Mouse (Mus musculus): ENCODE results near the gene Gm11549.

Gm11549 gene

DNA sequence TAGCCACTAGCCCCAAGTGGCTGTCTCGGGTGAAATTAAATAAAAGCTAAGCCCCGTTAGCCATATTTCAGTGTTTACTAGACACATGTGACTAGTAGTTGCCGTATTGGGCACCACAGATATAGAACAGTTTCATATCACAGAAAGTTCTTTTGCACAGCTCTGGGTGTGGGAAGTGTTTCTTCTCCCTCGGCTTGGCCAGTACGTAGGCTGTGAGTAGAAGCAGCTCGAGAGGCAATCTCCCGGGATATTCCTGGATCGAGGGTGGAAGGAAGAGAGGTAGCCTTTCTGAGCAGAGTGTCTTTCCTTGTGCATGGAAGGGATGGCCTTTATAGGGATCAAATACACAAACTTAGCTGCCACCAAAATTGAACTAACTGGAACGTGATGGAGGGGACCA is 5.4 kb downstream of the Gm11549 start:
- DNase-seq (ENCODE audit: low read depth, low spot score) = no peak

DNA sequence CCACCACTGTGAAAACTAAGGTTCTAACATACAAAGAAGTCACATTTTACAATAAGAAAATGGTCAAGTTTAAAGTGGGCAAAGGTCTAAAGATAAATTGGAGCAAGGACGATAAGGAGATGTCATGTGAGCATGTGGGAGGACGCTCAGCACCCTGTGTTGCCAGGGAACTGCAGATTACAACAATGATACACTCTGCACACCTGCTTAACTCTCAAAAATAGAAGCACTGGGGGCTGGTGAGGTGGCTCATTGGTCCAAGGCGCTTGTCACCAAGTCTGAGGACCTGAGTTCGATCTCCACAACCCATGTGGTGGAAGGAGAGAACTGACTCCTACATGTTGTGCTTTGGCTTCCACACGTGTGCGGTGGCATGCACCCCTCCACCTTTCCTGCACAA is 10.1 kb downstream of the Gm11549 start:
- DNase-seq (ENCODE audit: low read depth, low spot score) = no peak

DNA sequence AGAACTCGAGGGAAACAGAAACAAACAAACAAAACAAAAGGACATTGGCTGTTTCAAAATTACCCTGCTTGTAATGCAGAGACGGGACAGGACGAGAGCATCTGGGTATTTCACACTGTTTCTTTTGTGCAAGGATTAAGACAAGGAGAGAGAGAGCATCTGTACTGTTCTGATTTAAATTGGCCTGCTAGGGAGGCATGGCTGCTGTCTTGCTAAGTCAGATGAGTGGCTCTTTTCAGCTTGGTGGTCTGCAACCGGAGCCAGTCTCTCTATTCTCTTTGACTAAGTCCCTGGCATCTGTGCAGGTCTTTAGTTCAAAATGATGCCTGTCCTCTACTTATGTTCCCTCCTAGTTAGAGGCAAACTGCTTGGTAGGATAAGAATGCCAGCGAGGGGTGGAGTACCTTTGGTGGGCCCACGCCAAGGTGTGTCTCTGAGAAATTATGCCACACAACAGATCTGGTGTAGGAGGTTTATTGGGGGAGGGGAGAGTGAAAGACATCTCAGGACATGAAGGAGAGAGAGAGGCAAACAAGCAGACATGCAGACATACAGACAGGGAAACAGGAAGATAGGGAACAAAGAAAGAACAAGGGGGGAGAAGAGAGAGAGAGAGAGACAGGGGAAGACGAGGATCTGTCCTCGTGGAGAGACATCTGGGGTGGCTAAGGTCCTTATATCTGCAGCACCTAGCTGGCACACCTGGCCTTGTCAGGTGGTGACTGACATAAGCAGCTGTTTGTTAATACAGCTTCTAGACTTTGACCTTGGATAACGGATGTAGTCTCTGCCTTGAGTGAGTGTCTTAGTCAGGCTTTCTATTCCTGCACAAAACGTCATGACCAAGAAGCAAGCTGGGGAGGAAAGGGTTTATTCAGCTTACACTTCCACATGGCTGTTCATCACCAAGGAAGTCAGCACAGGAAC is 15.5 kb downstream of the Gm11549 start:
- no peak for DNase-seq (ENCODE audit: low read depth, low spot score)

DNA sequence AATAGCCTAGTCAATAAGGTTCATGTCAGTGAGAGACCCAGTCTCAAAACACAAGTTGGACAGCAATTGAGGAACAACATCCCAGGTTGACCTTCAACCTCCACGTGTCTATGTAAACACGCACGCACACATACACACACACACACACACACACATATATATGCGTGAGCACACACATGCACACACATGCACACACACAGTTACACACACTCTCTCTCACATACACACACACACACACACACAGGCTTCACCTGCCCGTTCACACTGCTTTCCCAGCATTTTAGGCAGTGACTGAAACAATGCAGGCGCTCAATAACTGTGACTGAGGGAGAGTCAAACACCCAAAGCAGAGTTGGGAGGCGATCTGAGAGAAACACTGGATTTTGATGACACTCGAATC is 16.3 kb downstream of the Gm11549 start:
- DNase-seq (ENCODE audit: low read depth, low spot score) = no peak

DNA sequence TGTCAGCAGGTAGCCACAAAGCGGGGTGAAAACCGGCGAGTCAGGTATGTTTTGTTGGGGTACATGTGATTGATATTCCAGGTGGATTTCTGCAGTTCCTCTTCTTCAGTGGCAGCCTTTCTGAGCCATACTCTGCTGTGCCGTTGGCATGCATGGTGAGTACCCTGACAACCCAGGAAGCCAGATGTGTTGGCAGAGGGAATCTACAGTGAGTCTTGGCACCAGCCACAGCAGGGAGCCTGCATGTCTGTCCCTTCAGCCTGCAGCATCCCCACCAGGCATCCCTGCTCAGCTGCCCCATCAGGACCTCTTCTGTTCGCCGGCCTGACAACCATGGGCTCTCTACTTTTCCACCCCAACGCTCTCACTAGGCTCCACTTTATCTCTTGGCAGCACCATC is 20.1 kb downstream of the Gm11549 start:
- no peak for DNase-seq (ENCODE audit: low read depth, low spot score)

DNA sequence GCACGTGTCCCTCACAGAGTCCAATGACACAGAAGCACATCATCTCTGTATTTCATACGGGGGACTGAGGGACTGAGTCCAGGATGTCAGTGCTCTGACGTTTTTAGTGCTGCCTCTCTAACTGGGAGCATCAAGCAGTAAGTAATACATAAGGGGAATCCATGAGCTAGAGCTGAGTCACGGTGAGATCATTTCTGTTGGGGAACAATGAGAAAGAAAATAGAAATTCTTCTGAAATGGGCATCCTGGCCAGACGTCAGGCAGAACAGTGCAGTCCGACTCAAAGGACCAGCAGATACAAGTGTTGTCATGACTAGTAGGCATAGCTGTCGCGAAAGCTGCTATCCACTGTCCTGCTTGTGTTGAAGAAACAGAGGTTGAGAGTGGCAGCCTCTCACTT is 20.6 kb downstream of the Gm11549 start:
- no peak for DNase-seq (ENCODE audit: low read depth, low spot score)

DNA sequence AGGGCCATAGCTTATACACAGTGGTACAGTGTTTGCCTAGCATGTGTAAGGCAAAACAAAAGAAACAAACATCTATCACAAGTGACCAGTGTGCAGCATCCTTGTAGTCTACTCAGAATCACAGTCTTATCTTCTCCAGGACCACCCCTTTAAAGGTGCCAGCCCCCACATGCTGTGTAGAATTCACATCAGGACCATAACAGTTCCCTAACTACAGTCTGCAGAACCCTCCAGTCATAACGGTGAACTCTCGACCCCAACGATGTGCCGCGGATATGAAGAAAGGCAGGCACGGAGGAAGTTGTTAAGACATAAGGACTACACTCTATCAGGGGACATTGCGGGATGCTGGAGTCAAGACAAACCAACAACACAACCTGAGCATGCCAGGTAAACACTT is 22.2 kb downstream of the Gm11549 start:
- DNase-seq (ENCODE audit: low read depth, low spot score) = no peak

DNA sequence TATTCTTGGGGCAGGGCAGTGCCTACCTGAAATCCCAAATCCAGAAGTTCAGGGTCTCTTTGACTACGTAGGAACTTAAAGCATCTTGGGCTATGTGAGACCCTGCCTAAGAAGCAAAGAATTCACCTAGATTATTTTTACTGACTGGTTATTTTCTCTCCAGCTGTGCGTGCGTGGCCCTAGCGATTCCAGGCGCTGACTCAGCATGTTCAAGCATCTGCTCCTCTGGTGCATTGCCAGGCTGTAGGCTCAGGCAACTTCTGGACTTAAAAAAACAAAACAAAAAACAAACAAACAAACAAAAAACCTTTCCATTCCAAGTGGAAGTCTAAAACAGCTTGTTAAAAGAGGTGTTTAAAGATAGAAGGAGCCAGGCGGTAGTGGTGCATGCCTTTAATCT is 23.4 kb downstream of the Gm11549 start:
- no peak for DNase-seq (ENCODE audit: low read depth, low spot score)

DNA sequence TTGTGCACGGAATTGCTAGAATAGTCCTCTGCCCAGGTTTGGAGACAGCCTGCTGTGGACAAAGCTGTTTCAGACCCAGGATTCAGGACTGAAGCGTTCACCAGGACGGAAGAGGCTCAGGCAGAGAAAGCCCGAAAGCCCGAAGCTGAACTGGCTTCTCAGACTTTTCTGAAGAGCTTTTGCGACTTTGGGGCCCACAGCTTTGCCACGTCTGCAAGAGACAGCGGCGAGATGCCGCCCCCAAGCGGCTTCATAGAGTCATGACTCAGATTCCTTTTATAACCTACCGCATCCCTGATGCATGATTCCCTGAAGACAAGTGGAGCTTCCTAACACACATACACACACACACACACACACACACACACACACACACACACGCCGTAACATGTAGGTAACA is 24.9 kb downstream of the Gm11549 start:
- peak; percentile 58 for DNase-seq (ENCODE audit: low read depth, low spot score)

DNA sequence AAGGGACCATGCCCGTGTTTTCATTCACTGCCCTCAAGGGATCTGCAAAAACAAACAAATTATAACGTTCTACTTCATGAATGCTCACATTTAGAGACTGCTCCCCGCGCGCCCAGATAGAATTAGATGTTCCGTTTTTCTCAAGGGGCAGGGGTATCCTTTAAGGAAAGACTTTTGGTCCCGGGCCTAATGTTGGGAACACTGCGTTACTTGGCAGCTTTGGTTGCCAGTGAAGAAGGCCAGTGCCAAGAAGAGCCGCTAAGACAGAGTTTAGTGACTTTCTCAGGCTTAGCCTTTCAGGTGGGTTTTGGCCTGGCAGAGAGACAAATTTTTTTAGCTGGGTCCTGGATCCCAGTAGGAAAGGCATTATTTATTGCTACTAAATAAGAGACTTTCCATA is 25.3 kb downstream of the Gm11549 start:
- no peak for DNase-seq (ENCODE audit: low read depth, low spot score)

DNA sequence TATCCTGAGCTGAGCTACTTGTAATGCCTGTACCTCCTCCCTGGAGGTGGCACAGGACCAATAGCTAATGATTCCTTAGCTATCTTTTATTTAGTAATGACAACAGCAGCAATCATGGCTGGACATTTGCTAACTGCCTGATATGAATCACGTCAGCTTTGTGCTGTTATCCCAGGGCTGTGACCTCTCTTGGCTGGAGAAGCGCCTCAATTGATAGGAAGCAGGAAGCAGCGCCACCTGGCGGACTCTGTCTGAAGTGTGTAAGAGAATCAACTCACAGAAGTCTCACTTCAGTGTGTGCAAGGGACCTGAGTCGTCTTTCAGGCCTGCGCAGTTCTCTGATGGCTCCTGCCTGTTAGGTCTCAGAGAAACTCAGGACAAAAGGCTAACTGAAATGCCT is 26.2 kb downstream of the Gm11549 start:
- peak; percentile 89 for DNase-seq (ENCODE audit: low read depth, low spot score)

DNA sequence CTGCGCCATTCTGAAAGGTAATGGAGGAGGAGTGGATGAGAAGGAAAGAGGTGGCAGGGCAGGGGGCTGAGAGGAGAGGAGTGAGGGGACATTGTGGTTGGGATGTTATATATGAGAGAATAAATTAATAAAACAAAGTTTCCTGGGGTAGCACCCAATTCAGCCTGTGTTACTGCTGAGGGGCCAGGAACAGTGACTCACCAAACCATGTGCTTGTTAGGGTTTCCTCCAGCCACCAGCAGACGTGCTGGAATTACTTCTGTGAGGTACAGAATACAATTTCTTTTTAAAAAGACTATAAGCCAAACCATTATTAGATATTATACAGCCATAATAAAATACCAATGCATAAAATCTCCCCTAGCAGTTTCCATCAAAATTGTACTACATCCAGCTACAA is 27.0 kb downstream of the Gm11549 start:
- DNase-seq (ENCODE audit: low read depth, low spot score) = no peak

DNA sequence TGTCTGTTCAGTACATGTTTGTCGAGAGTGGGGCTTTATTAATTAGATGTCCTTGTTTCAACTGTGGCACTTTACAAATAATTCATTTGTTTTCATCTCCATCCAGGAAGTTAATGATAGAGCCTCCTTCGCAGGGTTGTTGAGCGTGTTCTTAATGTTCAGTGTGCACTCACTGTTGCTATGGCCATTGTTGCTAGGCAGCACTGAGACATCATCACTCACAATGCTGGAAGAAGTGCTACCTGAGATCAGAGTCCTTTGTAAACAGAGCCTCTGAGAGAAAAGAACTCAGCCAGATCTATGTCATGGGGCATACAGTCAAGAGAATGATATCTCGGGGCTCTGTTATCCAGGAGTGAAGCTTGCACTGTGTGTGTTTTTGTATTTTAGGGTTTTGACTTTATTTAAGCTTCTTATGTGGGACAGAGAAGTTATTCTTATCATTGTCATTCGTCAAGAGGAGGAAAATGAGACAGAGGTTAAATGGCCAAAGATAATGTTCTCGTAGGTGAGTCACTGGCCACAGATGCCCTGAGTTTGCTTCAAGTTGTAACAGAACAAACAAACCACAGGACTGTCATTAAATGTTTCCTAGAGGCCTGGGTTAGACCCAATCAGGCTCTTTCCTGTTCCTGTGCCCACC is 27.9 kb downstream of the Gm11549 start:
- DNase-seq (ENCODE audit: low read depth, low spot score) = no peak

DNA sequence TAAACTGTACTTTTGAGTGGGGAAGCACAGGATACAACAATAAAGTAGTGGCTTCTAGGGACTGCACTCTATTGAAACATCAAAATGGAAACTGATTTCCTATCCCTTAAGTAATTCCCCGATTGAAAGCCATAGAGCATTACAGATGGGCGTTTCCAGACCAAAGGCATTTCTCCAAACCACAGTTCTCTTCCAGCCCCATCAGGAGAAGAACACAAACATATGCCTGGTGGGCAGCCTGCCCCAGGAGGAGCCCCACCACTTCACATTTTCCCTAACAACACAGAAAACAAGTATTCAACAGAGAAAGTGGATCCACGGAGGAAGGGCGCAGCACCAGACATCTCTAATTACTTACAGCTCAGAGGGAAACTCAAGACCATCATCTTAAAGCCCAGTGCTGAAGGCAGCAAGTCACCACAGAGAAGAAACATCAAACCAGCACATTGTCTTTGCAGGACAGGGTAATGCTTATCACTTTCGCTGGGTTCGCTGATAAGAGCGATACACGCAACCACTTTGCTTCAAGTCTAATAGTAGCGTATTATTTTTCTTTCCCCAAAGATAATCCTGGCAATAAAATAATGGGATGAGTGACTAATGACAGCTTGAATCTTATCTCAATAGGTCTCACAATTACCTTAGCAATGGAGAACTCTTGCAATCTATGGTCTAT is 28.8 kb downstream of the Gm11549 start:
- DNase-seq (ENCODE audit: low read depth, low spot score) = no peak

DNA sequence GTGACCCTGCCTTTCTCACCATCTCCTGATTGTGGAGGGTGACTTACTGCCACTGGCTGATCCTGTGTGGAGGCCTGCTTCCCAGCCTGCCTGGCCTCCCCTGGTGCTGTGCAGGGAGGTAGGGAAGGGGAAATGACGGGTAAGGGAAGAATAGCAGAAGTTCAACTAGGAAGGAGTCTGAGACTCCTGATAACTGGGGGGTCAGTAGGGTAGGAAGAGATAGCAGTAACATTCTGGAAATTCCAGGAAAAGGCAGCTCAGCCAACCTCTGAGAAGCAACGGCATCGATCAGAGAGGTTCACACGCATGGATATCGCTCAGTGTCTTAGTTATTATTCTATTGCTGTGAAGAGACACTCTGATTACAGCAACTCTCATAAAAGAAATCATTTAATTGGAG is 30.1 kb downstream of the Gm11549 start:
- no peak for DNase-seq (ENCODE audit: low read depth, low spot score)

DNA sequence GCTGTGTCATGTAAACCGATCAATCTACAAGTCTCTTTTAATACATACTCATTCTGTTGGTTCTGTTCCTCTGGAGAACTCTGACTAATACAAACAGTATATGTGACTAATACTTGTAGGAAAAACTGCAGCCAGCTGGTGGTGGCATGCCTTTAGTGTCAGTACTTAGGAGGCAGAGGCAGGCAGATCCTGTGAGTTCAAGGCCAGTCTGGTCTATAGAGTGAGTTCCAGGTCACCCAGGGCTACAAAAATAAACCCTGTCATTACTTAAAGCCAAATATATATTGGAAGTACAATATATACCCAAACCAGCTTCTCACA is 32.1 kb downstream of the Gm11549 start:
- DNase-seq (ENCODE audit: low read depth, low spot score) = no peak

DNA sequence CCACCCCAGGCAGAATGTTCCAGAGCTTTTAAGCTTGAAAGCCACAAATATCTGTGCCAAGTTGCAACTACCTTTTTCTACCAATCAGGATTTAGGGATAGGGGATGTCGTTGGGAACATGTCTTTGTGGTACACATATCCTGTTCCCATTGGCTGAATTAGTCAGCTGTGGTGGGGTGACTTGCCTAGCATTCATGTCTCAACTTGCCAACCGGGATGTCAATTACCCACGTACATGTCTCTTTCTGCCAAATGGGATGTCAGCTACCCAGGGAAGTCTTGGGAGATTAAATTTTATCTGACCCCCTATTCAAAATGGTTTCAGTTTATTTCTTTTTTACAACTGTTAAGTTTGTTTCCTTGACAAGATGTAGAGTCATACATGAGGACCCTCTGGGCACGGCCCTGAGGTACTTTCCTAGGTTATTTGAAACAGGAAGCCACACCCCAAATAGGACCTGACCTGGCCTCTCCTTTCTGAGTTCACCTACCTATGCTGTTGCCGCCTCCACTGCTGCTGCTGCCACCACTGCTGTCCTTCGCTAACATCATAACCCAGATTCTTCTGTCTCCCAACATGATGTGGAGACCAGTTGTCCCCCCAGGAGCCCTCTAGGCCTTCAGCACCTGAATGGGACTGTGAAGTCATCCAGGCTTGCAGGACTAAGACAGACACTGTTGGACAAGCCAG is 32.6 kb downstream of the Gm11549 start:
- no peak for DNase-seq (ENCODE audit: low read depth, low spot score)

DNA sequence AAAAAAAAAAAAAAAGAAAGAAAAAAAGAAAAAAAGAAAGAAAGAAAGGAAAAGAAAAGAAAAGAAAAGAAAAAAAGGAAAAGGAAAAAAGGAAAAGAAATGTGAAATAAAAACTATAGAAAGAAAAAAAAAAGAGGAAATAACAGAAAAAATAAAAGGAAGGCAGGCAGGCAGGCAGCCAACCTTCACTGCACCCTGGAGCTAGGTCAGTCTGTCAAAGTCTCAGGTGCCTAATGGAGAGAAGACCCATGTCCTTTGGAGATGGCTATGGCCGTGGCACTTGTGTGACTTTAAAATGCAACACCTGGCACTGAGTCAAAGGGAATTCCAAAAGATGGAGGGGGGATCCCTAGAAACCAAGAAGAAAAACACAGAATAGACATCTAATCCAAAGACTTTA is 33.2 kb downstream of the Gm11549 start:
- DNase-seq (ENCODE audit: low read depth, low spot score) = no peak

DNA sequence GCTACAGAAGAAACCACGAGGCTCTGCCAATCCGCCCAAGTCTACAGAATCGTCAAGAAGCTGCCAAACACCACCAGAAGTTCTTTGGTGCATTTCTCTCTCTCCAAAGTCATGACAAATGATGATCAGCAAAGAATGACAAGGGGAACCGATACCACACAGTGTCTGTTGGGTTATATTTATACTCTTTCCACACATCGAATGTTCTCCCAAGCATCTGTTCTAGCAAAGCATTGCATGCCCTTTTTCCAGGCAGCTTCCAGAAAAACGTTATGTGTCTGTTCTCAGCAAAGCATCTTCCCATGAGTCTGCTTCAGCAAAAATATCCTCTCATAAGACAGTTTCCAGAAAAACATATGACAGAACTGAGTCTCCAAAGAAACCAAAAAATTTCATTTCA is 34.7 kb downstream of the Gm11549 start:
- DNase-seq (ENCODE audit: low read depth, low spot score) = no peak

DNA sequence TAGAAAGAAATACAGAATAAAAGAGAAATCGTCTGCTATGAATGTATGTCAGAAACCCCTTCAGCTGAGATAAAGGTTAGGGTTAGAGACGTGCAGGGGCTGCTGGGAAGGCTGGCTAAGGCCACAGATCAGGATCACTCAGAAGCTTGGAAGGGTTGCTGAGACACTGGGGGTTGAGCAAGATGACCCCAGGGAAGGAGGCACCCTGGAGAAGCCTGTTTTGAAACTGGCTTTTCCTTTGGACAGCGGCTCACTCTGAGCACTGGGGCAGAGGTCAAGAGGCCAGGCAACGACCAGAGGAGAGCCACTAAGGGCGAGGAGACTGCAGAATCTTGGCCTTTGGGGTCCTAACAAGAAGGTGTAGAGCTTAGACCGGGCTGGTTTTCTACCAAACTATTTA is 35.4 kb downstream of the Gm11549 start:
- no peak for DNase-seq (ENCODE audit: low read depth, low spot score)

DNA sequence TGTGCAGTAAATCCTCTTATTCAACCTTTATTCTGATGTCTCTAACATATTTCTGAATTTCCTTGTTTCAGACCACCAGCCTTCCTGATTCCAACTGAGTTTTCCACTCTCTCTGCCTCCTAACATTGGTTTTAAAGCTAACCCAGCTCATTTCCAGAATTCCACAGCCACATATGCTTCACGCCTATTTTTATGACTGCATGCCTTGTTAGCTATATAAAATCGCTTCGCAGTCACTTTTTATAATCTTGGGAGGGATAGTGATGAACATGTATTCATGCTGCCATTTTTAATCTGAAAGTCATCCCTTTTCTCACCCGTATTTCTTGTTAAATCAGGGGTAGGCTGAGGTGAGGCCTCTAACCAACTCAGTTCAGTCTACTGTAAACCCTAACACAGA is 37.3 kb downstream of the Gm11549 start:
- DNase-seq (ENCODE audit: low read depth, low spot score) = no peak

DNA sequence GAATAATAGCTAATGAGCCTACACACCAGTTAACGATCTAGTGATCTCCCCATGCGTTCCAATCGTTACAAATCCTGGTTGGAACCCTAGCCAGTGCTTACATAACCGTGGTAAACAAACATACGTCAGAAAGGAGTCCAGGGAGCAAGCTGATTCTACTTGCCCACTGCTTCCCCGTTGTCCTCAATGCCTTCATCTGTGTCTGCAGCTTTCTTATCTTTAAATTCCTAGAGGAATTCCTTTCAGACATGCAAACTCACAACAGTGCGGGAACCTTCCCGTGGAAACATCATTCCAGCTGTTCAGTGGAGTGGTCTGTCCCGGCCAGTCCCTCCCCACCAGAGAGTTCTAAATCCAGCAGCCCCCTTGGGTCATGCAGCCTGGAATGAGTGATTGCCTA is 38.7 kb downstream of the Gm11549 start:
- no peak for DNase-seq (ENCODE audit: low read depth, low spot score)
